ENCODE assay signal across 7 mouse cellular contexts in the genomic region with DNA sequence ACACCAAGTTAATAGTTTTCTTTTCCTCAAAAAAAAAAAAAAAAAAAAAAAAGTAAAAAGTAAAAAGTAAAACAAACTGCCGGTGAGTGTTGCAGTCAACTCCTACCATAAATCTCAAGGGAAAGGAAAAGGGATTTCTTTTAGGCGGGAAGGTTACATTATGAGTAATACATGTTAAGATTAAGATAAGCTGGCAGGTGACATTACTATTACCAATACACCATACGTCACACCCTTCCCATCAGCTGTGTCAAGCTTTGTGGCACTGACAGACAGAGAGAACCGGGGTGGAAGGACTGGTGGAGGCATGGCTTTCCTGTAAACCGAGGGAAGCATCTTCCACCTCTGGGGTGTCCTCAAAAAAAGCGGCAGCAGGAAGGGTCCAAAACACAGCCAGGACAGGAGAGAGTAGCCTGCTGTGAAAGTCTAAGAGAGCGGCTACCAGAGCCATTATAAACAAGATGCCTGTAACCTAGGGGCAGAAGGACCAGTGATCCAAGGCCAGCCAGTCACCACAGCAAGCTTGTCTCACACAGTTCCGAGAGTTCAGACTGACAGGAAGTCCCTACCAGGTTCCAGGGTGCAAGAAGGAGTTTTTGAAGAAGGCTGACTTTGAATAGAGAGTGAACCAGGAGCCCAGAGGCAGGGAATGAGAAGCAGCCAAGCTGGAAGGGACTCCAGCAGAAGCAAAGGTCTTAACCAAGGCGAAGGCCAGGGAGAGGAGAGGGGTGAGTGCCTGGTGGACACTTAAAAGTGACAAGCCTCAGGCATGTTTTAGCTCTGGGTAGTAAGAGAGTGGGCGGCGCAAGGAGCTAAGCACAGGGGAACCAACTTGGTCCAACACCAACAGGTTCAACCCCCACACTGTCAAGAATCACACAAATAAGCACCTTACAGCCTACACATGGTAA. TPM values are rescaled to one million over a fixed set of nuclear protein-coding genes. Genes with fewer than 3 reads are reported as not detected.
DNase-seq lines count a peak whose midpoint lies in the region; ATAC-seq and TF ChIP-seq lines count a peak whose summit lies in the region.

No protein-coding gene starts in this region.

- no peaks in the 10 kb centered on the region for H3K36me3 ChIP-seq in lung, embryonic 15.5 days
- peaks cover 3% of the 10 kb centered on the region for H3K36me3 ChIP-seq in limb, embryonic 11.5 days (ENCODE audit: control insufficient read depth, insufficient read depth, low read length)
- no peaks in the 10 kb centered on the region for H3K36me3 ChIP-seq in stomach, embryonic 15.5 days

- no peak for ATAC-seq in lung, embryonic 15.5 days (ENCODE audit: borderline replicate concordance, extremely low read depth, low FRiP score, low TSS enrichment)
- ATAC-seq in limb, embryonic 11.5 days (ENCODE audit: insufficient number of reproducible peaks, low FRiP score, low TSS enrichment, low read depth): no peak
- ATAC-seq in stomach, embryonic 15.5 days (ENCODE audit: insufficient read depth, low FRiP score, low read depth): no peak
- ATAC-seq in granulocyte monocyte progenitor cell, adult 5-6 weeks (replicated peaks; ENCODE audit: poor library complexity, severe bottlenecking): no peak

- no peak for TF ChIP-seq CTCF in lung, adult 2 months (IDR thresholded peaks at IDR 0.05; ENCODE audit: insufficient read depth, low read length)
- no peak for TF ChIP-seq CTCF in embryonic fibroblast, embryonic 13.5 days (IDR thresholded peaks at IDR 0.05; ENCODE audit: borderline replicate concordance, insufficient read depth, low read length)

- peak overlapping the region; percentile 1; the same call in 1 of the 2 replicates for H3K9ac ChIP-seq in lung, embryonic 15.5 days
- H3K9ac ChIP-seq in limb, embryonic 11.5 days (ENCODE audit: low read length): no peak overlapping the region
- no peak overlapping the region for H3K9ac ChIP-seq in stomach, embryonic 15.5 days

- DNase-seq in lung, adult 2 months: no peak
- no peak for DNase-seq in limb, embryonic 11.5 days (ENCODE audit: low spot score)
- no peak for DNase-seq in urinary bladder, postnatal 36 days (ENCODE audit: low spot score in 2 of 2)

- H3K4me3 ChIP-seq in lung, embryonic 15.5 days: peak overlapping the region; percentile 99
- H3K4me3 ChIP-seq in lung, adult 2 months (replicated peaks; ENCODE audit: extremely low read depth, low read depth, low read length): no peak overlapping the region
- H3K4me3 ChIP-seq in embryonic fibroblast, embryonic 13.5 days (ENCODE audit: insufficient read depth, low read length): peak overlapping the region; percentile 92
- no peak overlapping the region for H3K4me3 ChIP-seq in limb, embryonic 11.5 days (ENCODE audit: low read depth, low read length)
- H3K4me3 ChIP-seq in stomach, embryonic 15.5 days (replicated peaks): peak overlapping the region; percentile 96; the same call in 1 of the 2 replicates

- WGBS in lung, embryonic 15.5 days: 65% methylated on average over 11 of the region's 11 CpGs
- WGBS in lung, adult 2 months: 50% methylated on average over 11 of the region's 11 CpGs
- 73% methylated on average over 11 of the region's 11 CpGs for WGBS in limb, embryonic 11.5 days
- 60% methylated on average over 11 of the region's 11 CpGs for WGBS in stomach, embryonic 15.5 days

- H3K4me2 ChIP-seq in lung, embryonic 15.5 days: peak overlapping the region; percentile 70
- H3K4me2 ChIP-seq in limb, embryonic 11.5 days (ENCODE audit: low read depth, severe bottlenecking): peak overlapping the region; percentile 86; the same call in 1 of the 2 replicates
- peak overlapping the region; percentile 77 for H3K4me2 ChIP-seq in stomach, embryonic 15.5 days

- H3K27ac ChIP-seq in lung, embryonic 15.5 days: no peak overlapping the region
- peak overlapping the region; percentile 83 for H3K27ac ChIP-seq in embryonic fibroblast, embryonic 13.5 days (ENCODE audit: insufficient read depth, low read length)
- no peak overlapping the region for H3K27ac ChIP-seq in limb, embryonic 11.5 days (replicated peaks; ENCODE audit: low read depth, low read length)
- H3K27ac ChIP-seq in stomach, embryonic 15.5 days: no peak overlapping the region

- H3K27me3 ChIP-seq in lung, embryonic 15.5 days: no peaks in the 10 kb centered on the region
- H3K27me3 ChIP-seq in limb, embryonic 11.5 days (ENCODE audit: control insufficient read depth, insufficient read depth, low read length): no peaks in the 10 kb centered on the region
- no peaks in the 10 kb centered on the region for H3K27me3 ChIP-seq in stomach, embryonic 15.5 days (replicated peaks)

- peaks cover 18% of the 10 kb centered on the region for H3K4me1 ChIP-seq in lung, embryonic 15.5 days
- peaks cover 16% of the 10 kb centered on the region for H3K4me1 ChIP-seq in lung, adult 2 months (ENCODE audit: control insufficient read depth, insufficient read depth, low read length)
- peaks cover 17% of the 10 kb centered on the region for H3K4me1 ChIP-seq in embryonic fibroblast, embryonic 13.5 days (ENCODE audit: control insufficient read depth, insufficient read depth, low read length)
- H3K4me1 ChIP-seq in limb, embryonic 11.5 days (ENCODE audit: control insufficient read depth, insufficient read depth, low read length): peaks cover 14% of the 10 kb centered on the region
- H3K4me1 ChIP-seq in stomach, embryonic 15.5 days: peaks cover 15% of the 10 kb centered on the region

- H3K9me3 ChIP-seq in lung, embryonic 15.5 days: no peaks in the 10 kb centered on the region
- H3K9me3 ChIP-seq in limb, embryonic 11.5 days (ENCODE audit: control insufficient read depth, low read length): no peaks in the 10 kb centered on the region
- no peaks in the 10 kb centered on the region for H3K9me3 ChIP-seq in stomach, embryonic 15.5 days

- TF ChIP-seq POLR2A in lung, adult 2 months (IDR thresholded peaks at IDR 0.05; ENCODE audit: borderline replicate concordance, extremely low read depth, low read depth, low read length): no peak
- peak; percentile 60 for TF ChIP-seq POLR2A in embryonic fibroblast, embryonic 13.5 days (IDR thresholded peaks at IDR 0.05; ENCODE audit: low read depth, low read length)

RNA-seq across cellular contexts. Expression of a gene that starts 2.2 kb away (rescaled TPM):
- 8.1 and 8.8 TPM in 2 replicates for polyA plus RNA-seq in lung, embryonic 15.5 days (2015; fragmentation: Nextera tagmentation; extraction: Ambion mirVana)
- polyA plus RNA-seq in lung, adult 2 months (2012; rRNA removed): 13.5 and 18.9 TPM in 2 replicates
- polyA plus RNA-seq in embryonic fibroblast, embryonic 13.5 days (2011; ENCODE audit: insufficient read length, low read depth, missing spikeins): 33.3 and 35.6 TPM in 2 replicates
- polyA plus RNA-seq in limb, embryonic 11.5 days (2014; fragmentation: Nextera tagmentation; extraction: Ambion mirVana): 12.1 and 13.0 TPM in 2 replicates
- 9.3 and 9.4 TPM in 2 replicates for polyA plus RNA-seq in stomach, embryonic 15.5 days (2015; fragmentation: Nextera tagmentation; extraction: Ambion mirVana)
- 19.3 and 26.1 TPM in 2 replicates for total RNA-seq in granulocyte monocyte progenitor cell, adult 5-6 weeks (2014; fragmentation: Nextera tagmentation)
- total RNA-seq in granulocyte monocyte progenitor cell, adult 5-6 weeks (2017): 18.1 and 19.1 TPM in 2 replicates

Comparison
In these comparisons a context has a peak if more than half of its experiments do, and no peak if none do; other contexts are left out.
1. H3K4me3 ChIP-seq: peak in lung, embryonic 15.5 days (single experiment), embryonic fibroblast, embryonic 13.5 days (single experiment) and stomach, embryonic 15.5 days (single experiment); none in lung, adult 2 months (single experiment) and limb, embryonic 11.5 days (single experiment).
2. Peak in every context shown above with its lines, with median percentiles within 50 percentile points of each other: H3K4me2 ChIP-seq.